Mouse (Mus musculus) retina, embryonic 14.5 days (tissue): ENCODE measurements at regions not wholly inside any gene's neighbourhood (a gene's known extent, or its start where the extent isn't known, plus 50 kb on each side); places are given as distances from the start of the nearest gene placed in this dataset.

Experiments used
- DNase-seq: peaks from one replicate; pipeline ENCODE4 v3.0.0-alpha.2; 2015; ENCODE audit warnings: low spot score

- no peak for DNase-seq
Measured at GRCm38 (mm10) chr11:64369516-64369915, 65.6 kb upstream of the Hs3st3a1 start.

GRCm38 (mm10) chr11:64335456-64335855 lies 99.7 kb upstream of the Hs3st3a1 start:
- no peak for DNase-seq

- no peak for DNase-seq
Measured at GRCm38 (mm10) chr11:64332406-64332805, 102.7 kb upstream of the Hs3st3a1 start.

GRCm38 (mm10) chr11:64331811-64332210 lies 103.3 kb upstream of the Hs3st3a1 start:
- DNase-seq, result no peak

- DNase-seq, result no peak
Measured at GRCm38 (mm10) chr11:64329129-64329528, 106.0 kb upstream of the Hs3st3a1 start.

GRCm38 (mm10) chr11:64327771-64328170 lies 107.4 kb upstream of the Hs3st3a1 start:
- DNase-seq, result peak; percentile 44

- DNase-seq, result no peak
Measured at GRCm38 (mm10) chr11:64326646-64327045, 108.5 kb upstream of the Hs3st3a1 start.

GRCm38 (mm10) chr11:64321900-64322425 lies 113.2 kb upstream of the Hs3st3a1 start:
- no peak for DNase-seq

GRCm38 (mm10) chr11:64317458-64317857 lies 117.7 kb upstream of the Hs3st3a1 start:
- no peak for DNase-seq

GRCm38 (mm10) chr11:64314997-64315396 lies 120.1 kb upstream of the Hs3st3a1 start:
- DNase-seq, result no peak

GRCm38 (mm10) chr11:64313241-64313640 lies 121.9 kb upstream of the Hs3st3a1 start:
- no peak for DNase-seq

GRCm38 (mm10) chr11:64309881-64310280 lies 125.3 kb upstream of the Hs3st3a1 start:
- no peak for DNase-seq

GRCm38 (mm10) chr11:64297825-64298224 lies 137.3 kb upstream of the Hs3st3a1 start:
- DNase-seq, result no peak

- DNase-seq, result no peak
Measured at GRCm38 (mm10) chr11:64288236-64288635, 146.9 kb upstream of the Hs3st3a1 start.

GRCm38 (mm10) chr11:64287499-64287898 lies 147.6 kb upstream of the Hs3st3a1 start:
- DNase-seq, result no peak

GRCm38 (mm10) chr11:64281781-64282180 lies 153.4 kb upstream of the Hs3st3a1 start:
- no peak for DNase-seq

- peak; percentile 34 for DNase-seq
Measured at GRCm38 (mm10) chr11:64278259-64279003, 156.7 kb upstream of the Hs3st3a1 start.

- no peak for DNase-seq
Measured at GRCm38 (mm10) chr11:64273726-64274125, 161.4 kb upstream of the Hs3st3a1 start.

- no peak for DNase-seq
Measured at GRCm38 (mm10) chr11:64273214-64273613, 161.9 kb upstream of the Hs3st3a1 start.

- DNase-seq, result no peak
Measured at GRCm38 (mm10) chr11:64268121-64268520, 167.0 kb upstream of the Hs3st3a1 start.

- DNase-seq, result no peak
Measured at GRCm38 (mm10) chr11:64267547-64267946, 167.6 kb upstream of the Hs3st3a1 start.

- DNase-seq, result no peak
Measured at GRCm38 (mm10) chr11:64253517-64254385, 174.5 kb upstream of the Cox10 start.

GRCm38 (mm10) chr11:64236873-64237272 lies 157.6 kb upstream of the Cox10 start:
- no peak for DNase-seq
